Mouse (Mus musculus) hindbrain, embryonic 14.5 days (tissue): ENCODE measurements around the gene Krtap15. TPM values are rescaled to one million over a fixed set of nuclear protein-coding genes. Genes with fewer than 3 reads are reported as not detected.

Experiments
- ATAC-seq: fragments of 200-750 bp; cut with Nextera tagmentation; 2 replicates; pipeline ENCODE4 v1.8.0; 2017; ENCODE audit warnings: moderate number of reproducible peaks, mild to moderate bottlenecking, moderate TSS enrichment, moderate library complexity; ENCODE audit not compliant: low FRiP score
- DNase-seq: peaks from one replicate; pipeline ENCODE4 v3.0.0-alpha.2; 2015; ENCODE audit warnings: low spot score
- H3K27ac ChIP-seq: fragments of 300-500 bp; sonication (generic); 2 replicates; pipeline ENCODE4 v1.5.1; 2014; ENCODE audit warnings: mild to moderate bottlenecking, moderate library complexity
- H3K27me3 ChIP-seq: fragments of 300-500 bp; sonication (generic); 2 replicates; pipeline ENCODE4 v1.6.1; 2014; ENCODE audit warnings: mild to moderate bottlenecking, low read length, mixed read lengths; ENCODE audit not compliant: control insufficient read depth, insufficient read depth
- H3K36me3 ChIP-seq: fragments of 300-500 bp; sonication (generic); replicated peaks from 2 replicates; pipeline ENCODE4 v1.6.1; 2014; ENCODE audit not compliant: control insufficient read depth, insufficient read depth
- H3K4me1 ChIP-seq: fragments of 300-500 bp; sonication (generic); replicated peaks from 2 replicates; pipeline ENCODE4 v1.6.1; 2014; ENCODE audit warnings: antibody characterized with exemption, low read length, mixed read lengths; ENCODE audit not compliant: control insufficient read depth, insufficient read depth
- H3K4me2 ChIP-seq: fragments of 300-500 bp; sonication (generic); replicated peaks from 2 replicates; pipeline ENCODE4 v1.6.1; 2014; ENCODE audit warnings: mild to moderate bottlenecking, moderate library complexity
- H3K4me3 ChIP-seq: fragments of 300-500 bp; sonication (generic); replicated peaks from 2 replicates; pipeline ENCODE4 v1.5.1; 2014; ENCODE audit warnings: mild to moderate bottlenecking, low read length
- H3K9ac ChIP-seq: fragments of 300-500 bp; sonication (generic); 2 replicates; pipeline ENCODE4 v1.6.1; 2014
- H3K9me3 ChIP-seq: fragments of 300-500 bp; sonication (generic); 2 replicates; pipeline ENCODE4 v1.6.1; 2016; ENCODE audit warnings: low read length; ENCODE audit not compliant: control insufficient read depth
- WGBS: fragments of 180-500 bp; shearing (Covaris S2); extraction: QIAGEN DNeasy Blood & Tissue Kit; methylation state at CpG from one replicate; pipeline ENCODE4 v1.1.7; 2014; 5-methylcytosine and 5-hydroxymethylcytosine counted together
- polyA plus RNA-seq: library from polyadenylated mRNA; unstranded; fragments of >200 nt; fragmentation: Nextera tagmentation; extraction: Ambion mirVana; gene quantifications from 2 replicates; pipeline ENCODE4 v1.2.1, GENCODE M21; 2014

Krtap15 gene
- not detected in 2 replicates for polyA plus RNA-seq

DNA sequence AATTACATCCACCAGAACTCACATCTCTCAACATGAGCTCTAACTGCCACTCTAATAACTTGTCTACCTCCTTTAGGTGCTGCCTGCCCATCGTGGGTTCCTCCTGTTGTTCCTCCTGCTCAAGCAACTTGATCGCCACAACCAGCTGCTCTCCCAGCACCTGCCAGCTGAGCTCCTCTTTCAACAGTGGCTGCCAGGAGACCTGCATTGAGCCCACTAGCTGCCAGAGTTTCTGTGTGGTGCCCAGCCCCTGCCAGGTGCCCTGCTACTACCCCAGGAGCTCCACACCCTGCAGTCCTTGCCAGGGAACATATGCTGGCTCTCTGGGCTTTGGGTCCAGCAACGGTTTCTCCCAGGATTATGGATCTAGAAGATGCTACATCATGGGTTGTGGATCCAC lies at the start of gene Krtap15:
TSS of gene Krtap15 (plus strand) at position 150 of the 400 bp plus-strand sequence.
- Histone ChIP-seq H3K4me3 (no peak within 1 kb of the TSS), H3K36me3 (no peaks in the 10 kb centered on the region), H3K27me3 (no peaks in the 10 kb centered on the region), H3K9me3 (no peaks in the 10 kb centered on the region), H3K27ac (no peak within 1 kb of the TSS), H3K4me2 (no peak within 1 kb of the TSS), H3K4me1 (no peaks in the 10 kb centered on the region), H3K9ac (no peak within 1 kb of the TSS)
- no peak for DNase-seq
- 88% methylated on average over 3 of the region's 3 CpGs for WGBS
- no peak for ATAC-seq

DNA sequence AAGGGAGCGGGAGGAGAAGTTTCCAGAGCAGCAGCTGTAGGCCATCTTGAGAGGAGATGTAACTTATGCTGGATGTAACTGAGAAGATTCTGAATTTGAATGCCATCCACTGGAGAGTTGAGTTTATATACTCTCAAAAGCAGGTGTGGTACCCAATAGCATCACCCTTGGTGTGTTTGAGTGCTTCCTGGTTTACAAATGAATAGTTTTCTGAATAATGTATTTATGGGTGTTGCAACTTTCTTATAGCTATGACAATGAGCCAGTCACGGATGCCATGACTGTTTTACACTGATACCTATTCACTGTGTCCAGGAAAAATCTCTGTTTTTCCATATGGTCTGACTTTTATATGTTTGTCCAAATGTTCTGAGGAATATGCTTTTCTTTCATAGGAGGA lies 45.9 kb upstream of the Krtap15 start, which contains the start of gene 2310057N15Rik:
TSS of gene 2310057N15Rik (minus strand) at position 101 of the 400 bp plus-strand sequence.
- WGBS = 87% methylated on average over 2 of the region's 2 CpGs

DNA sequence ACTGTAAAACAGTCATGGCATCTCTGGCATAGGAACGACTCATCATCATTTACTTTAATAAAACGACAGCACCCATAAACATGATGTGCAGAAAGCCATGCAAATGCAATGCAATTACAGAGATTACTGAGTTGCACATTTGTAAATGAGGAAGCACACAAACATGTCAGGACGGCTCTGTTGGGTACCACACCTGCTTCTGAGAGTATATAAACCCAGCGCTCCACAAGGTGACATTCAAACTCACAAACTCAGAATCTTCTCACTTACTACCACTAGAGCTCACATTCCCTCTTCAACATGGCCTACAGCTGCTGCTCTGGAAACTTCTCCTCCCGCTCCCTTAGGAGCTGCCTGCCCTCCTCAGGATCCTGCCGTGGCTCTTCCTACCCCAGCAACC lies 42.4 kb upstream of the Krtap15 start, which contains the start of gene Gm5965:
TSS of gene Gm5965 (plus strand) at position 301 of the 400 bp plus-strand sequence.
- Histone ChIP-seq H3K4me1 (no peaks in the 10 kb centered on the region), H3K27me3 (no peaks in the 10 kb centered on the region), H3K4me2 (no peak within 1 kb of the TSS), H3K27ac (no peak within 1 kb of the TSS), H3K4me3 (no peak within 1 kb of the TSS), H3K36me3 (no peaks in the 10 kb centered on the region), H3K9ac (no peak within 1 kb of the TSS), H3K9me3 (no peaks in the 10 kb centered on the region)
- 90% methylated on average over 5 of the region's 6 CpGs for WGBS
- ATAC-seq (no peak), DNase-seq (no peak)

More for the DNA sequence above, 45.9 kb upstream of the Krtap15 start, which contains the start of gene 2310057N15Rik:
- no peaks in the 10 kb centered on the region for H3K9me3 ChIP-seq
- H3K4me1 ChIP-seq = no peaks in the 10 kb centered on the region
- DNase-seq (no peak), ATAC-seq (no peak)
- H3K4me3 ChIP-seq = no peak within 1 kb of the TSS
- H3K27me3 ChIP-seq = no peaks in the 10 kb centered on the region
- no peaks in the 10 kb centered on the region for H3K36me3 ChIP-seq
- no peak within 1 kb of the TSS for H3K9ac ChIP-seq
- no peak within 1 kb of the TSS for H3K27ac ChIP-seq
- no peak within 1 kb of the TSS for H3K4me2 ChIP-seq

DNA sequence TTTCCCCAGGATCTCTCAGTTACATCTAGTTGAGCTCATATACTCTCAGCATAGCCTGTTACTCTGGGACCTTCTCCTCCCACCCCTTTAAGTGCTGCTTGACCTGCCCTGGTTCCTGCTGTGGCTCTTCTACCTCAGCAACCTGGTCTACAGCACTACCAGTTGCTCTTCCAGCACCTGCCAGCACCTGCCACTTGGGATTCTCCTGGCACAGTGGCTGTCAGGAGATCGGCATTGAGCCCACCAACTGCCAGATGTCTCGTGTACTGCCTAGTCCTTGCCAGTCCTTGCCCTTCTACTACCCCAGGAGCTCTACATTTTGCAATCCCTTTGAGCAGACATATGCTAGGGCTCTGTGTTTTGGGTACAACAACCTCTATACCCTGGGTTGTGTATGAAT lies 33.2 kb upstream of the Krtap15 start:
- no peak for ATAC-seq
- no peak for DNase-seq
- H3K27ac ChIP-seq = no peak overlapping the region
- no peaks in the 10 kb centered on the region for H3K4me1 ChIP-seq
- H3K4me3 ChIP-seq = no peak overlapping the region
- no peaks in the 10 kb centered on the region for H3K36me3 ChIP-seq
- 82% methylated on average over 2 of the region's 2 CpGs for WGBS
- H3K9ac ChIP-seq = no peak overlapping the region
- H3K27me3 ChIP-seq = no peaks in the 10 kb centered on the region
- no peak overlapping the region for H3K4me2 ChIP-seq
- no peaks in the 10 kb centered on the region for H3K9me3 ChIP-seq

DNA sequence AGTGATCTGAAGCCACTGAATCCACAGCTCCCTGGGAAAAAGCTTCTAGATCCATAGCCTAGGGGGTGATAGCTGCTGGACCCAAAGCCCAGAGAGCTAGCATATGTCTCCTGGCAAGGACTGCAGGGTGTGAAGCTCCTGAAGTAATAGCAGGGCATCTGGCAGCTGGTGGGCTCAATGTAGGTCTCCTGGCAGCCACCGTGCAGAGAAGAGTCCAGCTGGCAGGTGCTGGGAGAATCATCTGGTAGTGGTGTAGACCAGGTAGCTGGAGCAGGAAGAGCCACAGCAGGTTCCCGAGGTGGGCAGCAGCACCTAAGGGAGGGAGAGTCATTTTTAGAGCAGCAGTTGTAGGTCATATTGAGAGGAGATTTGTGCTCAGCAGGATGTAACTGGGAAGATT lies 8.2 kb upstream of the Krtap15 start, which contains the start of gene Gm20741:
TSS of gene Gm20741 (minus strand) at position 394 of the 400 bp plus-strand sequence.
- Histone ChIP-seq H3K4me3 (no peak within 1 kb of the TSS), H3K9me3 (no peaks in the 10 kb centered on the region), H3K4me1 (no peaks in the 10 kb centered on the region), H3K27ac (no peak within 1 kb of the TSS), H3K27me3 (no peaks in the 10 kb centered on the region), H3K36me3 (no peaks in the 10 kb centered on the region), H3K4me2 (no peak within 1 kb of the TSS), H3K9ac (no peak within 1 kb of the TSS)
- WGBS = 78% methylated on average over 2 of the region's 2 CpGs
- ATAC-seq (no peak), DNase-seq (no peak)

DNA sequence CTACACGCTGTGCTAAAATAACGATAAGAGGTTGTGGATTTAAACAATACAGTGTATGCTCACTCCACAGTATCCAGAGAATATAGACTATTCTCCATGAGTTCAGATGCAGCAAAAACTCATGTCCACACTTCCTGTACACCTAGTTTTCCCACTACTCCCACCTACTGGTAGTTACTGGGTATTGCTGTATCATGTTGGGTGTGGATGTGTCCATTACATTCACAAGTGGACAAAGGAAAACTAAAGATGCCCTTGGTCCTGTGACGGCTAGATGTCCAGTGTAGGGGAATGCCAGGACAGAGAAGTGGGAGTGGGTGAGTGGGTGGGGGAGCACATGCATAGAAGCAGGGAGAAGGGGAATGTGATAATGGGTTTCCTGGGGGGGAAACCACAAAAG lies 3.7 kb downstream of the Krtap15 start:
- DNase-seq (no peak), ATAC-seq (no peak)
- no peaks in the 10 kb centered on the region for H3K4me1 ChIP-seq
- no peak overlapping the region for H3K9ac ChIP-seq
- no peak overlapping the region for H3K4me2 ChIP-seq
- 78% methylated on average over 3 of the region's 3 CpGs for WGBS
- no peak overlapping the region for H3K4me3 ChIP-seq
- H3K9me3 ChIP-seq = no peaks in the 10 kb centered on the region
- no peak overlapping the region for H3K27ac ChIP-seq
- no peaks in the 10 kb centered on the region for H3K36me3 ChIP-seq
- H3K27me3 ChIP-seq = no peaks in the 10 kb centered on the region

DNA sequence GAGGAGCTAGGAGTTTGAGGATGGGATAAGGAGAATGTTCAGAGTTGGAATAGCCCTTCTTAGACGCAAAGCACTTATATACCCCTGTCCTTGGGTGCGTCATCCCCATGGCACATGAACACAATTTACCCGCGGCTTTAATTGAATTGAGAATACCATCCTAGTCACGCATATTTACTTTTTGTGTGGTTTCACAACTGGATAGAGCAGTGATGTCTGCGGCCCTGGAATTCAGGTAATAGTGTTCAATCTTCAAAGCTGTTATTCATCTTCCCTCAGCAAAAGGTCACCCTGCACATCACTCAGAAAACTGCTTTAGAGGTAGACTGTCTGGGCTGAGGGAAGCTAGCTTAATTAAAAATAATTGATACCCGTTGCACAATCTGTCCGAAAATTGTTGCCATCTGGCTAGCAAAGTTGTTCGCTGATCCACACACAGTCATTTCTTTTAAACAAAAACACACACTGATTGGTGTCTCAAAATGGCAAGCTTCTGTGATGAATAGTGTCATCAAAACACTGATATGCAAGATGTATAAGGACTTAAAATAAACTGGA lies 6.2 kb downstream of the Krtap15 start, which contains the start of gene Krtap14:
TSS of gene Krtap14 (minus strand) at position 51 of the 558 bp plus-strand sequence.
- 75% methylated on average over 9 of the region's 9 CpGs for WGBS
- Histone ChIP-seq H3K27ac (no peak within 1 kb of the TSS), H3K4me1 (no peaks in the 10 kb centered on the region), H3K27me3 (no peaks in the 10 kb centered on the region), H3K4me3 (no peak within 1 kb of the TSS), H3K4me2 (no peak within 1 kb of the TSS), H3K36me3 (no peaks in the 10 kb centered on the region), H3K9ac (no peak within 1 kb of the TSS), H3K9me3 (no peaks in the 10 kb centered on the region)
- DNase-seq (no peak), ATAC-seq (no peak)

DNA sequence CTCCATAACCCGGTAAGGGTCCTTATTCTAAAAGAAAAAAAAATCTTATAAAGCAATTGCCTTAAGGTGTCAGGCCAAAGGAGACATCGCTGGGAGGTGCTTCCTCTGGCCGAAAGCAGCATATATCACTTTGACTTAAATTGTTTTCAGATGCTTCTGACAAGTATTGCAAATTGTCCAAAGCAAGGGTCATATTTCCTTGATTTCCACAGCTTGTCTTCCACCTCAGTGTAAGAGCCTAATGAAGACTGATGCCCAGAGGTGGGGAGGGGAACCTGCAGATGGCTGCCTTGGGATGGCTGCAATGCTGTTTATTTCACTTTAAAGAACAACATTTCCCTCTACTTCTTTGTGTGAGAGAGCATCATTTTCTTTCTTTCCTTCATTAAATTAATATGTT lies 7.0 kb downstream of the Krtap15 start:
- H3K9me3 ChIP-seq = no peaks in the 10 kb centered on the region
- DNase-seq (no peak), ATAC-seq (no peak)
- no peaks in the 10 kb centered on the region for H3K27me3 ChIP-seq
- no peak overlapping the region for H3K4me3 ChIP-seq
- no peak overlapping the region for H3K9ac ChIP-seq
- H3K4me1 ChIP-seq = no peaks in the 10 kb centered on the region
- no peaks in the 10 kb centered on the region for H3K36me3 ChIP-seq
- no peak overlapping the region for H3K4me2 ChIP-seq
- no peak overlapping the region for H3K27ac ChIP-seq
- WGBS = 58% methylated on average over 3 of the region's 3 CpGs

DNA sequence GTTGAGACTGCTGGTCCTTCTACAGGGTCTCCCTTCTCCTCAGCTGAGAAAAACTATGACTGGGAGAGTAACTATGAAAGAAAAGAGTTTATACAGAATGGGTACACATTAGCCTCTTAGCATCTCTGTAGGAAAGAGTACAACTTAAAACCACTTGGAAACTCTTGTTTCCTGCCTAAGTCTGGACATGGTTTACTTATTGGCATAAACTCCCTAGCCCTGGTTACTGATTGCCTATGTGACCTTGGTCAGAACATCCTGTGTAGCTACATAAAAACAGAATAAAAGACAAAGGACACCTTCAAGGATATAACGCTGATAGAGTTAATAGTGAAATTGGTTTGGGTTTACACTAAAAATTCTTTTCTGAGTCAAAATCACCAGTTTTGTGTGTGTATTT lies 27.3 kb downstream of the Krtap15 start:
- ATAC-seq (no peak), DNase-seq (no peak)
- Histone ChIP-seq H3K27ac (no peak overlapping the region), H3K9ac (no peak overlapping the region), H3K36me3 (no peaks in the 10 kb centered on the region), H3K4me1 (no peaks in the 10 kb centered on the region), H3K9me3 (no peaks in the 10 kb centered on the region), H3K27me3 (no peaks in the 10 kb centered on the region), H3K4me3 (no peak overlapping the region), H3K4me2 (no peak overlapping the region)
- 98% methylated on average over 1 of the region's 1 CpGs for WGBS

DNA sequence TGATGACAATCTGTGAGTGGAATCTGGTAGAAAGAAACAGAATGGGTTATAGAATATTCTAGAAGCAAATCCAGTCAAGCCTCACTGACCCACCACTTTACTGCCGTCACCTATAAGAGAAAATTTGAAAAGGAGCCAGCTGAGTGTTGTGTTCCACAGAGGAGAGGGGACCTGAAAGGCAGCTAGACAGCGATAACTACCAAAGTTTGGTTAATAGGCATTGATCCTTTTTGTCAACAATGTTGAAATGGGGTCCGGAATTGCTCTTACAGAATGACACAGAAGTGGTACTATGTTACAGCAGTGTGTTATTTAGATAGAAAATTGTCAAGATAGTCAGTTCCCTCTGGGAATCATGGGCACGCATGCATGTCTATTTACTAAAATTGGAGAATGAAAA lies 28.5 kb downstream of the Krtap15 start:
- no peaks in the 10 kb centered on the region for H3K36me3 ChIP-seq
- H3K27me3 ChIP-seq = no peaks in the 10 kb centered on the region
- H3K4me1 ChIP-seq = no peaks in the 10 kb centered on the region
- DNase-seq (no peak), ATAC-seq (no peak)
- H3K4me3 ChIP-seq = no peak overlapping the region
- no peak overlapping the region for H3K4me2 ChIP-seq
- H3K27ac ChIP-seq = no peak overlapping the region
- no peak overlapping the region for H3K9ac ChIP-seq
- H3K9me3 ChIP-seq = no peaks in the 10 kb centered on the region
- WGBS = 92% methylated on average over 4 of the region's 4 CpGs
